Mouse (Mus musculus): Measurements from ENCODE around the gene 2700049A03Rik. TPM values are rescaled to one million over a fixed set of nuclear protein-coding genes. Genes with fewer than 3 reads are reported as not detected.

Gene 2700049A03Rik
- polyA plus RNA-seq, 2 experiments: 2.7 to 4.1 TPM

DNA sequence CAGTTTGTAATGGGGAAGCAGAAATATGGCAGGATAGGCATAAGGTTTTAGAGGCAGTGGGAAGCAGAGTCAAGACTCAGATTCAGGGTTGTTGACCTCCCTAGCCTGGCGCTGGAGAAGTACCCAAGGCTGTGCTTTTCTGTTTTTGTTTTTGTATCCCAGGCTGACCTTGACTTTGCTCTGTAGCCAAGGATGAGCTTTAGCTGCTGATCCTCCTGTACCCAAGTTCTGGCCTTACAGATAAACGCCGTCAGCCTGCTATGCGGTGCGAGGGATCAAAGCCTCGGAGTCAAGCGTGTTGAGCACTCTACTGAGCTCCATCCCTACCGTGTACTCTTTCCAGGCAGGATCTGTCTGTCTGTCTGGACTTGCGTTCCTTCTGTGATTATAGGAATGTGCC lies 12.2 kb downstream of the 2700049A03Rik start:
- no peak for DNase-seq (ENCODE audit: low read depth in 3 of 3, low spot score in 3 of 3)
- Histone ChIP-seq H3K27ac (no peak overlapping the region), H3K4me2 (ENCODE audit: low read depth) (no peak overlapping the region), H3K4me1 (replicated peaks; ENCODE audit: control insufficient read depth in 2 of 2, insufficient read depth in 2 of 2, low read length in 1 of 2) (no peaks in the 10 kb centered on the region), H3K9me3 (ENCODE audit: control insufficient read depth, low read length) (no peaks in the 10 kb centered on the region), H3K9ac (replicated peaks) (no peak overlapping the region), H3K27me3 (ENCODE audit: control insufficient read depth, insufficient read depth, low read length) (no peaks in the 10 kb centered on the region), H3K36me3 (replicated peaks; ENCODE audit: control insufficient read depth, insufficient read depth, low read depth) (peaks cover 15% of the 10 kb centered on the region), H3K4me3 (ENCODE audit: insufficient read depth in 1 of 2, low read depth in 2 of 2, low read length in 2 of 2) (no peak overlapping the region)
- WGBS (ENCODE audit: insufficient replicate concordance): 88% methylated on average over 9 of the region's 9 CpGs
- no peak for ATAC-seq (ENCODE audit: insufficient read depth)
- TF ChIP-seq EP300 (IDR thresholded peaks at IDR 0.05; ENCODE audit: low read depth) (no peak), CTCF (IDR thresholded peaks at IDR 0.05; ENCODE audit: low read depth) (no peak)

DNA sequence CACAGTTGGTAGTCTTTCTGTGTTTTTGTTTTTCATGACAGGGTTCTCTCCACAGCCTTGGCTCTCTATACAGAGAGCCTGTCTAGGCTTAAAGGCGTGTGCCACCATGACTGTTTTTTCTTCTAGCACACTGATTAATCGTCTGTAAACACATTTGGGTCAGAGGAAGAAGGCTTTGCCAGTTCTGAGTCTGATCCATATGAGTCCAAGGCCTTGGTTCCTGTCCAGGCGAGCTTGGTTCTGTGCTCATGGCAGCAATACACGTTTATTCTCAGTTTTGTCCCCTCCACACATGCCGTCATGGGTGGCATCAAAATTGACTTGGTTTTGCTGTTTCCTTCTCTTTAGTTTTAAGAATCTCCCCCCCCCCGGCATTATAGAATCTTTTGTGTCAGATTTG lies 12.8 kb downstream of the 2700049A03Rik start:
- H3K4me2 ChIP-seq (ENCODE audit: low read depth): no peak overlapping the region
- H3K9me3 ChIP-seq (ENCODE audit: control insufficient read depth, low read length): no peaks in the 10 kb centered on the region
- no peak overlapping the region for H3K9ac ChIP-seq (replicated peaks)
- WGBS (ENCODE audit: insufficient replicate concordance): 75% methylated on average over 6 of the region's 6 CpGs
- no peaks in the 10 kb centered on the region for H3K27me3 ChIP-seq (ENCODE audit: control insufficient read depth, insufficient read depth, low read length)
- peaks cover 15% of the 10 kb centered on the region for H3K36me3 ChIP-seq (replicated peaks; ENCODE audit: control insufficient read depth, insufficient read depth, low read depth)
- H3K4me3 ChIP-seq (ENCODE audit: insufficient read depth in 1 of 2, low read depth in 2 of 2, low read length in 2 of 2): no peak overlapping the region
- no peak overlapping the region for H3K27ac ChIP-seq
- DNase-seq (ENCODE audit: low read depth in 3 of 3, low spot score in 3 of 3) (no peak), ATAC-seq (ENCODE audit: insufficient read depth) (no peak)
- TF ChIP-seq EP300 (IDR thresholded peaks at IDR 0.05; ENCODE audit: low read depth): no peak
- TF ChIP-seq CTCF (IDR thresholded peaks at IDR 0.05; ENCODE audit: low read depth): no peak
- H3K4me1 ChIP-seq (replicated peaks; ENCODE audit: control insufficient read depth in 2 of 2, insufficient read depth in 2 of 2, low read length in 1 of 2): no peaks in the 10 kb centered on the region

DNA sequence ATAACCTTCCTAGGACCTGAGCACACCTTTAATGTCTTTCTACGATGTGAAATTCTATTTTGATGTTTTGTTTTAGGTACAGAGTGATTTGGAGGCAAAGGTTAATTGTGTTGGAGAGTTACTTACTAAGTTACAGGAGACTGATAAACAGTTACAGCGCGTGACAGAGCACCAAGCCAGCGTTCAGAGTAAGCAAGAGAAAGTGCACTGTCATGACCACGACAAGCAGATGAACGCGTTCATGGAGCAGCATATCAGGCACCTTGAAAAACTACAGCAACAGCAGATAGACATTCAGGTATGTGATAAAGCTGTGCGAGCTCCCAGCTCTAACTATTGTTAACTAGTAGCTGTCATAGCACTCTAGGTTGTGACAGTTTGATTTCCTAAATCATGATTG lies 13.5 kb downstream of the 2700049A03Rik start:
- no peaks in the 10 kb centered on the region for H3K4me1 ChIP-seq (replicated peaks; ENCODE audit: control insufficient read depth in 2 of 2, insufficient read depth in 2 of 2, low read length in 1 of 2)
- H3K4me2 ChIP-seq (ENCODE audit: low read depth): no peak overlapping the region
- H3K27ac ChIP-seq: no peak overlapping the region
- H3K27me3 ChIP-seq (ENCODE audit: control insufficient read depth, insufficient read depth, low read length): no peaks in the 10 kb centered on the region
- TF ChIP-seq CTCF (IDR thresholded peaks at IDR 0.05; ENCODE audit: low read depth): no peak
- H3K9ac ChIP-seq (replicated peaks): no peak overlapping the region
- no peak overlapping the region for H3K4me3 ChIP-seq (ENCODE audit: insufficient read depth in 1 of 2, low read depth in 2 of 2, low read length in 2 of 2)
- DNase-seq (ENCODE audit: low read depth in 3 of 3, low spot score in 3 of 3): no peak
- ATAC-seq (ENCODE audit: insufficient read depth): peak; percentile 65; the same call in 1 of the 2 replicates
- 26% methylated on average over 8 of the region's 8 CpGs for WGBS (ENCODE audit: insufficient replicate concordance)
- peaks cover 19% of the 10 kb centered on the region for H3K36me3 ChIP-seq (replicated peaks; ENCODE audit: control insufficient read depth, insufficient read depth, low read depth)
- H3K9me3 ChIP-seq (ENCODE audit: control insufficient read depth, low read length): no peaks in the 10 kb centered on the region

DNA sequence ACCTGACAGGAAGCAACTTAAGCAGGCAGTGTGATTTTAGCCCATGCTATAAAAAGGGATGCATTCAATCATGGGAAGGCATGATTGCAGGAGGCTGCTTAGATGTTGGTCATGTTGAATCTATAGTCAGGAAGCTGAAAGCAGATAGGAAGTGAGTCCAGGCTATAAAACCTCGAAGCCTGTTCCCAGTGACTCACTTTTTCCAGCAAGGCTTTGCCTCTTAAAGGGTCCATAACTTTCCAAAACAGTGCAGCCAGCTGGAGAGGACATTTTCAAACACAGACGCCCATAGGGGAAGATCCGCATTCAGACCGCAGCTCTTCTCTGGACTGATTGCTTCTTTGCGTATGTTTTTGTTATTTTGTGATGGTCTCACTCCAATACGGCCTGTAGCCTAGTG lies 18.3 kb downstream of the 2700049A03Rik start:
- 84% methylated on average over 6 of the region's 6 CpGs for WGBS (ENCODE audit: insufficient replicate concordance)

DNA sequence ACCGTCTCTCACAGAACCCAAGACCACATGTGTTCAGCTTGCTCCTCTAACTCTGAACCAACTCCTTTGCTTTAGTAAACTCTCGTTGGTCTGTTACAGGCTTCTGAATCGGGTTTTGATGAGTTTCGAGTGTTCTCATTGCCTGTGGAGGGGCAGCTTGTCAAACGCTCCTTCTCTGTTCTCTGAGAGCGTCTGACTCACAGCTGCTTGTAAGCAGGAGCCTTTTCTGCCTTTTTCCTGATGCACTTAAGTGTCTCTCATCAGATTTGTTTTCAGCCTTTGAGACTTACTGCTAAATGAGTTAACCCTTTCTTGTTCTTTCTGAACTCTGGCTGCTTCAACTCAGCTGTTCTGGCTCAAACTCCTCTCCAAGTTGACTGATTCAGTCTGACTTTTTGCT lies 21.3 kb downstream of the 2700049A03Rik start:
- Histone ChIP-seq H3K27me3 (ENCODE audit: control insufficient read depth, insufficient read depth, low read length) (no peaks in the 10 kb centered on the region), H3K9ac (replicated peaks) (no peak overlapping the region), H3K36me3 (replicated peaks; ENCODE audit: control insufficient read depth, insufficient read depth, low read depth) (peaks cover 16% of the 10 kb centered on the region), H3K4me3 (ENCODE audit: insufficient read depth in 1 of 2, low read depth in 2 of 2, low read length in 2 of 2) (no peak overlapping the region), H3K4me1 (replicated peaks; ENCODE audit: control insufficient read depth in 2 of 2, insufficient read depth in 2 of 2, low read length in 1 of 2) (no peaks in the 10 kb centered on the region), H3K9me3 (ENCODE audit: control insufficient read depth, low read length) (no peaks in the 10 kb centered on the region), H3K27ac (no peak overlapping the region), H3K4me2 (ENCODE audit: low read depth) (no peak overlapping the region)
- no peak for TF ChIP-seq EP300 (IDR thresholded peaks at IDR 0.05; ENCODE audit: low read depth)
- no peak for TF ChIP-seq CTCF (IDR thresholded peaks at IDR 0.05; ENCODE audit: low read depth)
- WGBS (ENCODE audit: insufficient replicate concordance): 81% methylated on average over 6 of the region's 6 CpGs
- no peak for ATAC-seq (ENCODE audit: insufficient read depth)
- no peak for DNase-seq (ENCODE audit: low read depth in 3 of 3, low spot score in 3 of 3)

More for the DNA sequence above, 18.3 kb downstream of the 2700049A03Rik start:
- ATAC-seq (ENCODE audit: insufficient read depth) (no peak), DNase-seq (ENCODE audit: low read depth in 3 of 3, low spot score in 3 of 3) (no peak)
- no peaks in the 10 kb centered on the region for H3K4me1 ChIP-seq (replicated peaks; ENCODE audit: control insufficient read depth in 2 of 2, insufficient read depth in 2 of 2, low read length in 1 of 2)
- no peaks in the 10 kb centered on the region for H3K27me3 ChIP-seq (ENCODE audit: control insufficient read depth, insufficient read depth, low read length)
- no peaks in the 10 kb centered on the region for H3K9me3 ChIP-seq (ENCODE audit: control insufficient read depth, low read length)
- no peak overlapping the region for H3K4me2 ChIP-seq (ENCODE audit: low read depth)
- TF ChIP-seq CTCF (IDR thresholded peaks at IDR 0.05; ENCODE audit: low read depth): no peak
- peaks cover 17% of the 10 kb centered on the region for H3K36me3 ChIP-seq (replicated peaks; ENCODE audit: control insufficient read depth, insufficient read depth, low read depth)
- no peak overlapping the region for H3K27ac ChIP-seq
- H3K9ac ChIP-seq (replicated peaks): no peak overlapping the region
- H3K4me3 ChIP-seq (ENCODE audit: insufficient read depth in 1 of 2, low read depth in 2 of 2, low read length in 2 of 2): no peak overlapping the region

All from liver, embryonic 14.5 days (tissue).